Mouse (Mus musculus) skeletal muscle tissue, adult 2 months (tissue): ENCODE data around the gene Ntn1.

Experiments used
- DNase-seq: peaks from one replicate; pipeline ENCODE4 v3.0.0-alpha.2; 2012; ENCODE audit warnings: low read depth, low spot score

Gene Ntn1

DNA sequence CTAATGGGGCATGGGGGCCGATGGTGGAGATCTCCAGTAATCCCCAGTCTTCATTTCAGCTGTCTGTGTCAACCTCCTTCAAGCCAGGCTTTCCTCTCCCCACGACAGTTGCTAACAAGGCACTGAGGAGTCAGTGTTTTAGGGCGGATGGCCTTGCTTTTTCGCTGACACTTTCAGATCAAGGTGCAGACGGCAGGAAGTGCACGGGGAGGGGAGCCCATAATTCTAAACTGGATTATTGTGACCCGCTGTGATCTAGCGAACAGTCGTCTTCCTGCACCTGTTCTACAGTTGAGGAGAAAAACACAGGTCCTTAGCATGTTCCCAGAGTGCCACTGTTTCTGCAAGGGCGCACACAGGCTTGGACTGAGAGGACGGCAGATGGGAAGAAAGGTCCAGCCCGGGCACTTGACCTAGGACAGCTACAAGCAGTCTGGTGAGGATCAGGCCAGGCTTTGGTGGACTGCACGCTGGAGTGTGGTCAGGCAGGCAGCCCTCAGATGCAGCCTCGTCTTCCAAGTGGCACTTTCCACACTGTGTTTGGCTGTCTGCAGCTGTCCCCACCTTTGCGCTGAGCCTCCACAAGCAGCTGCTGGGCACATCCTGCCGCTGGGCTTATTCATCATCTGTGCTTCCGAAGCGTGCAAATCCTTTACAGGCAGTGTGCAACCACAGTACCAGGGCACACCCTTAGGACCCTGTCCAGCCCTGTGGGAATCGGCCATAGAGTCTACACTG, 129.7 kb downstream of the Ntn1 start:
- DNase-seq, result no peak

DNA sequence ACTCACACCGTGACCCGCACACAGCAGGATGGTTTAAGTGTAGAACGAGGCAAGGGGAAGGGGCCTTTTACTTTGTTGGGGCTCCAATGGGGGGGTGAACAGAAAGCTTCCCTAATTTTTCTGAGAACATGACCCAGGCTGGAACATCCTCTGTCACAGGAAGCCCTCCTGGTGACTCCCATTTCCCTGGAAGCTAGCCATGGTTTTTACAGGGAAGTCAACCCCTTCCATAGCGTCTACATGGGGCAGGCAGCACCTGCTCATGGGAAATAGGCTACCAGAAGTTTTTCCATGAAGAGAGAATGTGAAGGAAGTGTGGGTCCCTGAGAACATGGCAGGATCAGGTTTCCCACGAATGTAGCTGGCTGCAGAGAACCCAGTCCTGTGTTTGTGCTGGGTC, 136.3 kb downstream of the Ntn1 start:
- no peak for DNase-seq

DNA sequence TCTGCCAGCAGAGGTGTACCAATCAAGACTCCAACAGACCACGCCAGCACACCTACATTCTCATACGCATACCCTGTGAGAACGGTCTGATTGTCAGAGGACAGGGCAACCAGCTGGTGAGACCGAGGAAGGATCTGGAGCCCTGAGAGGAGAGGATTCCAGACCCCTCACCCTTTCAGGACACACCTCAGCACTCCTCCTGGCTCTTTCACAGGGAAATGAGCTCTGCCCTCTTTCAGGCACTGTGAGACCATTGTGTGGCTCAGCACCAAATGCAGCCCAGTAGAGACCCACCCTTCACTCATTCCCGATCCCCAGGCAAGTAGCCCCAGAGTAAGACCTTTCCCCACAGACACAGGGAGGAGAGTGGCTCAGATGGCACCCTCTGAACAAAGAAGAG, 137.5 kb downstream of the Ntn1 start:
- no peak for DNase-seq

DNA sequence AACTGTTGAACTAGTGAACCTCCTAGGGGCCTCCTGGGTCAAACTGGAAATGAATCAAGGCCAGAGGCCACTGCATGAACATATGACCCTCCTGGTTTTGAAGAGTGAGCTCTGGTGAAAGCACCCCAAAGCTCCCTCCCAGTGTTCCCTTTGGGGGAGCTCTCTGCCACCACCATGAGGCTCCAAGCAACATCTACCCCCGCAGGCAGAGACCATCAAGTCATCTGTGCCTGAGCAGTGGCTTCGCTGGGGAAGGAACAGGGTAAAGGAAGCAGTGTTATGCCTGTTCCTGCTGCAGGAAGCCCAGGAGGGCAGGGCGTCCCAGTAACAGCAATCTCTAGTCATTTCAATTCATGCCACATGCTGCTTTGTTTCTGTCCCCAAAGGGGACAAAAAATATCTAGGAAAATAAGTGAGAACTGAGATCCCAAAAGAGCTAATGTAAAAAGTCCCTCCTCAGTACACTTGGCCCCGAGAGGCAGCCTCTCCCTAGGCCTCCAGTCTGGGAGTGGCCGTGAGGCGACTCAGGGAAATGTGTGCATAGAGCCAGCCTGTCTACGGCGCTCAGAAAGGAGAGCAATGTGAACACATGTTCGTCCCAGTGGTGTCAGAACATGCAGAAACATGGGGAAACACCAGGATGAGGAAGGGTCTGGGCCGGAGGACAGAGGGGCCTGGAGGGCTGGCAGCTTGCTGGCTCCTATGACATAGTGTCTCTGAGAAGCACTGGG, 139.3 kb downstream of the Ntn1 start:
- no peak for DNase-seq

DNA sequence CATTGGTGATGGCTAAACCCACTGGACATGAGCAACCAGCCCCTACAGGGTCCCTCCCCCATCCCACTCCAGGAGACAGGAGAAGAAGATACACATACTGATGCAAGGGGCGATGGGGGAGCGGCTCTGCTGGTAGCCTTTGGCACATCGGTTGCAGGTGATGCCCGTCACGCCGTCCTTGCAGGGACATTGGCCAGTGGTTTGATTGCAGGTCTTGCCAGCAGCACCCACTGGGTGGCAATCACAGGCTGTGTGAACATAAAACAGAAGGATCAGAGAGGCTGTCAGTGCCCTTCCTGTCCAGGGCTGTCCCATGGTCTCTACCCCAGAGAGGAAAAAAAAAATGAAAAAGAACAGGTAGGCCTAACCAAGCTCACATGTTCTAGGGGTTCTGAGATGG, 140.2 kb downstream of the Ntn1 start:
- DNase-seq, result no peak

DNA sequence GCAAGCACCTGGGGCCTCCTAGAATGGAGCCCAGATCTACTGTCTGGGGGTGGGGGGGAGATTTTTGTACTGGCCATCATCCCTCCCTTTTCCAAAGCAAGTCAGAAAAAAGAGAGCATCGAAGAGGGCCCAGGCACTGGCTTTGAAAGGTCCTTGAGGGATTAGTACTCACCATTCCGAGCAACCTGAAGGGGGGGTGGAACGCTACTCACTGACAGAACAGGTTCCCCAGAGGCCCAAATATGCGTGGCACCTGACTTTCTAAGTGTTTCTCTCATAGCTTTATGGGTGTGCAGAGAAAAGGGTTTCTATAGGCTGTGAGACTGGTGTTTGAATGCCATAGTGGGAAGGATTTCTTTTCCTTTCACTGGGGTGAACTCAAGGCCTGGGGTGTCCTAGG, 142.1 kb downstream of the Ntn1 start:
- DNase-seq, result no peak

DNA sequence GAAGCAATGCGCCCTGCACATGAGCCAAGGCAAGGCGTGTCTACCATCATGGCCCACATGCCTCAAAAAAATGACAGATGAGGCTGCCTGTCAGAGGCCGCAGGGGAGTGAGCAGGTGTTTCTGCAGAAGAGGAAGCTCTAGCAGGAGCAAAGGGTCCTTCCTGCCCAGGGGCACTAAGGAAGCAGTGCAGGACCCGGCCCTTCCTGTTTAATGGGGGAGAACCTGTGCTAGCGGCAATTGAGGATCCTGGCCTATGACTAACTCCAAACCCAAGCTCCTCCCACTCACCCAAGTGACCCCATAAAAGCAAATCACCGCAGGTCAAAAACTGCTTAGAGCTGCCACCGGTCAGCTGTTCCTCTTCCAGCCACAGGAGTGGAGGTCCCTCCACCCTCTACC, 147.1 kb downstream of the Ntn1 start:
- DNase-seq, result no peak

DNA sequence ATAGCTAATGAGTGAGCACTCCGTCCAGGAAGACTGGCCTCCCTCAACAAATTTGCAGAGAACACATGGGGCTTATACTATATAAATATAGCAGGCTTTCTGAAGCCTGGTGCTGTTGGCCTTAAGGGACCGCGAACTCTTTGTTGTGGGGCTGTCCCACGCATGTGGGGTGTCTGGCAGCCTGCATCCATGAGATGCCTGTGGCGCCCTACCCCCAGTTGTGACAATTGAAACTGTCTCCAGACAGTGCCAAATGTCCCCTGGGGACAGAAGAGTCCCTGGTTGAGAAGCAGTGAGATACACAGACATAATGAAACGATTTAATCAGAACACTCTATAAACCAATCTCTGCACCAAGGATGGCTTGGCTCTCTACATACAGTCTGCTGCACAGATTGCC, 150.5 kb downstream of the Ntn1 start:
- DNase-seq, result no peak

DNA sequence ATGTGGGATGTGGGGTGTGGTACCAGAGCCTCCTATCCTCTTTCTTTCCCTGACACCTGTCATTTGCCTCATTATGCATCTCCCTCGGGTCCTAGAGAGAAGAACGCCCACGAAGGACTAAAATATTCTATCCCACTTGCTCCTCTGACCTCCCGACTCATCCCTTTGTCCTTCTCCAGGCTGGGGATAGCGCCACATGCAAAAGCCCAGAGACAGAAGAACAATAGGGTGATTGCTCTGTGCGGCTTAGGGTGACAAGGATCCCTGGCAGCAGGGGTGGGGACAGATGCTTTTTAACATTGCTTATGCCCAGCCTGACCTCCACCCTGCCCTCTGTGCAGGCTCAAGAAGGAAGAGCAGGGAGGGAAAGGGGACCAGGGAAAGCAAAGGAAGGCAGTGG, 152.7 kb downstream of the Ntn1 start:
- no peak for DNase-seq

GRCm38 (mm10) chr11:68244992-68245261, 155.7 kb downstream of the Ntn1 start:
- no peak for DNase-seq

DNA sequence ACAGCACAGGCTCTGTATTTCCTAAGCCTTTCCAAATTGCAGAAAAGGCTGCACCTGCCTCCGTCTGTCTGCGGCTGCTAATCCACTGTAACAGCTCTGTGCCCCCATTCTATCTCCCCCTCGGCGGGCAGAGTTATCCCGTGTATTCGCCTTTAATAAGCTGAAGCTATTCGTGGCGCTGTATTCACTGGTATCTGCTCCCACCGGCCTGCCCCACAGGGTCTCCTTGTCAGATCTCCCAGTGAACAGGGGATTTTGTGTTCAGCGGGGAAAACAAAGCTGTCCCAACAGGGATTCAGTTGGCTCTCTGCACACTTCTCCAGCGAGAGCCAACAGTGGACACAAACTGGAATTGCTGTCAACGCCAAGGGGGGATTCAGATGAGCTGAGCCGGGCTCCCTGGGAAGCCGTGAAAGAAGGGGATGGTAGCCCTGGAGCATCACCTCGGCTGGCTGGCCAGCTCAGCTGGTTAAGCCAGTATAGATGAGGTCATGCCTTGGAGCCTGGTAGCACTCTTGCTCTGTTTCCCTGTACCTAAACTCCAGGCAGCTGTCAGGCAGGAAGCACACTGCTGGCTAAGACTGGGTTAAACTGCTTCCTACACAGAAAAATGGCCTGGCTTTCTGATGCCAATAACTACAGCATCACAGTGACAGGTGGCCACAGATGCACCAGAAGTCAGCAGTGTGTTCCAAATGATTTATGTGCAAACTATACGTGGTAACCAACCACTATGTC, 156.2 kb downstream of the Ntn1 start:
- no peak for DNase-seq

- no peak for DNase-seq
Measured at GRCm38 (mm10) chr11:68239756-68240155, 160.9 kb downstream of the Ntn1 start.

GRCm38 (mm10) chr11:68233469-68233965, 167.1 kb downstream of the Ntn1 start:
- no peak for DNase-seq

DNA sequence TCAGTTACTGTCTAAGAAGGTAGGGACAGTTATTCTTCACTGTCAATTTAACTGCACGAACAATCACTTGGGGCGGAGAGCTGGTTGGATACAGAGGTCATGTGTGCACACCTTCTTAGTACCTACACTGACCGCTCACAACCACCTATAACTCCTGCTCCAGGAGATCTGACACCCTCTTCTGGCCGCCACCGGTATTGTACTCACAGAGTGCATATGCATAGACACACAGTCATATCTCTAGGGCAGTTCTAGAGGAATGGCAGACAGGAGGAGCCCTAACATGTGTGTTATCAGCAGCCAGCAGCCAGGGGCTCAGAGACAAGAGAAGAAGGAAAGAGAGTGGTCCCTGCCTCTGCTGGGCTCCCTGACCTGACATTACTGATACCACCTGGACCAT, 169.1 kb downstream of the Ntn1 start:
- no peak for DNase-seq

DNA sequence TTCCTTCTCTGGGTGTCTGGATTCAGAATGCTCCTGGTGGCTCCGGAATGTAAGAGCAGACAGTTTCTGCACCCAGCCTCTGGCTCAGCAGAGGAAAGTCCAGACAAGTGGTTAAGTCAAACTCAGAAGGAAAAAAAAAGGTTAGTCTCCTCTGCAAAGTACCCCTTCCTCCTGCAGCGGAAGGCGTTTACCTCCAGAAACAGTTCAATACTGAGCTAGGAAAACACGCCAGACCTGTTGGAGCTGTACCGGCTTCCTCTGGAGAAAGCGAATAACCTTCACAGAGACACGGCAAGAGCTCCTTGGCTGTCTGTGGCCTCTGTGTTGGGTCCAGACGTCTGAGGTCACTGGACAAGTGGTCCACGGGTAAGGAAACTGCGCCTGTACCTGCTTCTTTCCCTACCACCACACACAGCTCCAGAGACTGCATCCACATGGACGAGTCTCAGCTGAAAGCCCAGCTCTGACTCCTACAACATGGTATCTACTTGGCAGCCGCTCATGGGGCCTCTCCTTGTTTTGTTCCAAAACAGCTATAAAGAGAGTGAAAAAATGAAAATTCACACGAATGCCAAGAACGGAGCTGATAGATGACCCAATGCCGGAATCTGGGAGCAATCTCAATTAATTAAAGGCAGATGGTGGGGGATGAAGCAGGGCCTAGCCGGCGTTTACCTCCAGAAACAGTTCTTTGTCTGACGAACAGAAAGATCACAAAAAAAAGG, 171.5 kb downstream of the Ntn1 start:
- DNase-seq, result peak; percentile 38

DNA sequence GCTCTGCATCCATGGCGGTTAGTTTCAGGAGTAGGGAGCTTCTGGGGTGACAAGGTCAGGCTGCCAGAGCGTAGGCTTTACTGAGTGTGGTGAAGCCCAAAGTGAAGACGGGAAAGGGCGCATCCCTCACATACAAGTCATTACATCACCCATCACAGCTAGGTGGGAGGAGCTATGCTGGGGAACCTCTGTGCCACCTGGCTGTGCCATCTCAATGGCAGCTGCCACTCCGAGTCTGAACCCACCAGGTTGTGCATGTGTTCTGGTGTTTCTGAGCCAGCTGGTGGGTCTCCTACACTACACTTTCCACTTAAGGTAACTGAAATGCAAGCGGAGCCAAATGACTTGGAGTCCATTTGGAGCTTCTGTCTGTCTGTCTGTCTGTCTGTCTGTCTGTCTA, 172.8 kb downstream of the Ntn1 start:
- DNase-seq, result no peak

DNA sequence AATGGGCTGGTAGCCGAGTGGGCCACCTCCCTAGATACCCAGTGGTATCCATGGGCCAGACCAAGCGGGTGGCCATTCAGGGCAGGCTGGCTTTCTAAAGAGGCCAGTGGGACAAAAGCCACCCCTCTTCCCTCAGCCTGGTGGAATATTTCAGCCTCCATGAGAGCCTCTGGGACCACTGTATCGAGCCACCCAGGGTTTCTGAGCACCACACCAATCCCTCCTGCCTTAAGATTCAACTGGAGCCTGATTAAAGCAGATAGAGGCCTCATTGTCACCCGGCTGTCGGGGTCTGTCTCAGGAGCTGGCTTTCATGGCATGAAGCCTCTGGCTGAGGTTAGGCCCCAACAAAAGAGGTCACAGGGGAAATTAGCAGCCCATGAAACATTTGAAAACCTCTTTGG, 174.0 kb downstream of the Ntn1 start:
- DNase-seq, result no peak

GRCm38 (mm10) chr11:68223143-68223542, 177.5 kb downstream of the Ntn1 start:
- no peak for DNase-seq

DNA sequence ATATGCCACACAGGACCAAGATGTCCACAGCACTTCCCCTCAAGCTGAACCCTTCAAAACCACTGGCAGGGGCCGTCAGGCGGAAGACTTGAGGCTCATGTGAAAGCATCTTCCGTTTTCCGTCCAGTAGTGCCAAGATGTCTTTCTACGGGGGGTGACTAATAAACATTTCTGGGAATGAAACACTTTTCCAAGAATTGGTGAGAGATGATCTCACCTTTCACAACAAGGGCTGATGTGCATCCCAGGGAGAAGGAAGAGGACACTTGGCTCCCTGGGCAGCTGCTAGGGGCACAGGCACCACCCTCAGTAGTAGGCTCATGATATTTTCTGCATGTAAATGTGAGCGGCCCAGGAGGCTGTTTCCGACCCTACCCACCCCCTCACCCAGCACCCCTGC, 178.4 kb downstream of the Ntn1 start:
- DNase-seq, result no peak

DNA sequence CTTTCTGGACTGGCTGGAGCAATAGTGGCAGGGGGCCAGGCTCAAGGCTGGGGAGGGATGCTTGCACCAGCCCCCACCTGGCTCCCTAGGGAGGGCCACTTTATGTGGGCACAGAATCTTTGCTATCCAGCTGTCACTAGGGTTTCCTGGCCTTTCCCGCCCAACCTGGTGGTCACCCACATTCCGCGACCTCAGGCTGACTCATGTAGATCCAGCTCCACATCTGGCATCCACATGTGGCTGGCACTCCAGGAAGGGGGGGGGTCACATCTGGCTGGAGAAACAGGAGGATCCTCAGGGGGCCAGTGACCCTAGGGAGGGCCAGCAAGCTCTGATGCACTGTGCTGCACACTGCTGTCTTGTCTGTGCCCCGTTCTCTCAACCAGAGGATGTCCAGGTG, 179.9 kb downstream of the Ntn1 start:
- DNase-seq, result no peak

GRCm38 (mm10) chr11:68216041-68216440, 184.6 kb downstream of the Ntn1 start:
- no peak for DNase-seq
